Mouse (Mus musculus): ENCODE data around the gene Emc10. TPM values are rescaled to one million over a fixed set of nuclear protein-coding genes. Genes with fewer than 3 reads are reported as not detected.

The Emc10 gene
- 1.6 TPM for polyA plus RNA-seq (2014; fragmentation: Illumina TruSeq; extraction: RNeasy Lipid Tissue Mini Kit (QIAGEN cat#74804); ENCODE audit: low read depth, low replicate concordance)

GRCm38 (mm10) chr7:44495992-44496770 is at the start of gene Emc10, which contains the start of gene Fam71e1:
Gene Emc10, minus strand, starts transcription at chr7:44496529.
Gene Fam71e1, plus strand, starts transcription at chr7:44496581.

DNA sequence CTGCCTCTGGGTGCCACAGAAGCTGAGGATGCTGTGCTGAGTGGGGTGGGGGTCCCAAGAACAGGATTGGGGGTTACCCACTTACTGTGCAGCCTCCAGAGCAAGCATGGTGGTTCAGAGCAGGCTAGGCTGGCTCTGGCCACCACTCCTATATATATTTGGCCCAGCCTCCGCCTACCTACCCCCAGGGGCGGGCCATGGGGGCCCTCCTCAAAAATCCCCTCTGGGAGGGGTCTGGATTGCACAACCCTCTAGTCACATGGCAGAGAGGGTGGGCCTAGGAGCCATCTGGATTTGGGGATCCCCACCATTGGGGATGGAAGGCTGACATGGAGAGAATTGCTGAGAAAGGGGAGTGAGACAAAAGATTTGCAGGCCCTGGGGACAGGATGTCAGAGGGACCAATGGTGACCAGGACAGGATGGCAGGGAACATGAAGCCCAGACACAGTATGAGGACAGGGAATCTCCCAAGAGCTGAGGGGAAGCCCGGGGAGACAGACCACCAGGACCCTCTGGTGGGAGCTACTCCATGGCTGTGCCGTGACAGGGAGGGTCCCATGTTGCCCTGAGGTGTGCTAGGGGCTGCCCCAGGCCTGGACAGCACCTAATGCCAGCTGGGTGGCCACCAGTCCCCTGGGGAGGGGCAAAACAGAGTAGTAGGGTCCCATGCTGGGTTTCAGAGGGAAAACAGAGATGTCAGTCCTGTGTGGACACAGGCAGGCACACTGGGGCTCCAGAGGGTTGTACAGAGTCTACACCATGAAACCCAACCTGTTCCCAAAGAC is 35.8 kb upstream of the Emc10 start, which contains the start of gene Spib:
TSS of gene Spib (minus strand) at position 126 of the 787 bp plus-strand sequence.

DNA sequence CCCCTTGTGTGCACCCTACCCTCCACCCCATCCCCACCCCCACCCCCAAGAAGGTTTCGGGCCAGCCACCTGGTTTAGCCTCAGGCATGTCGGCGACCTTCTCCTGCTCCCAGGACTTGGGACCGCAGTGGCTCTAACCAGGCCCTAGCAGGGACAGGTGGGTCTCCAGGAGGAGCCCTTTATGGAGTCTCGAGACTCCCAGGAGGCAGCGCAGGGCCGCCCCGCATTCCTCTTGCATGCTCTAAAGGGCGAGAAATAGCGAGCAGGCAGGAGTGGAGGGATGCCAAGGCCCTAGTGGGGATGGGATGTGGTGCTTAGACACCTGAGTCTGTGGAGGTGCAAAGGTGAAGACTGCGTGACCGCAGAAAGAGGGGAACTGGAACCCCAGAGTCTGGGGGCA is 28.2 kb upstream of the Emc10 start, which contains the start of gene Mybpc2:
TSS of gene Mybpc2 (minus strand) at position 155 of the 400 bp plus-strand sequence.

DNA sequence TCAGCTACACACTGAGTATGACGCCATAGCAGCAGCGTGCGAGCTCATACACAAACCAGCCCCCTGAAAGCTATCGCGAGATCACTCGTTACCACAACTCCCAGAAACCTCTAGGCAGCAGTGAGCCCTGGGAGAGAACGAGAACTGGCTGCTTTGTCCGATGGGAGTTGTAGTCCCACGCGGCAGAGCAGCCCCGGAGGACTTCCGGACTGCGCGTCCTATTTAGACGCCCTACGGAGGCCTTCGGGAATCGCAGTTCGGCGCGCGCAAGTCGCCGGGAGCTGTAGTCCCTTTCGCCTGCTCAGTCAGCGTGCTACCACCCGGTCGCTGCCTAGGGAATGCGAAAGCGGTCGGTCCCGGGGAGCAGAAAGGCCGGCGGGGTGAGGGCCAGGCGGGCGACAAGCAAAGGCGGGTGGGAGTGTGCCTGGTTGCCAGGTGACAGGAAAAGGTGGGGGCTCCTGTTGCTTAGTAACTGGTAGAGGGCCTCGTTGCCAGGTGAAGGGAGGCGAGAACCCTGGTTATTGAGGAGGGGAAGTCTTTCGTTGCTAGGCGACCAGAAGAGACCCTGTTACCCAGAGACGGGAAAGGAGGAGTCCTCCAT is 28.4 kb downstream of the Emc10 start, which contains the start of gene Josd2:
TSS of gene Josd2 (plus strand) at position 170 of the 601 bp plus-strand sequence.

GRCm38 (mm10) chr7:44465111-44465510 is 31.2 kb downstream of the Emc10 start, which contains the start of gene Aspdh:
Gene Aspdh, plus strand, starts transcription at chr7:44465391.

Other genes starting within 250 kb of the Emc10 start
- not detected for gene 1700028J19Rik, start 249.8 kb downstream of the Emc10 start, polyA plus RNA-seq (2014; fragmentation: Illumina TruSeq; extraction: RNeasy Lipid Tissue Mini Kit (QIAGEN cat#74804); ENCODE audit: low read depth, low replicate concordance)
- gene 2410002F23Rik, start 249.8 kb downstream of the Emc10 start, polyA plus RNA-seq (2014; fragmentation: Illumina TruSeq; extraction: RNeasy Lipid Tissue Mini Kit (QIAGEN cat#74804); ENCODE audit: low read depth, low replicate concordance), result 57.7 TPM
- gene Acp4, start 239.2 kb downstream of the Emc10 start, polyA plus RNA-seq (2014; fragmentation: Illumina TruSeq; extraction: RNeasy Lipid Tissue Mini Kit (QIAGEN cat#74804); ENCODE audit: low read depth, low replicate concordance), result not detected
- gene Gm15517, start 235.1 kb downstream of the Emc10 start, polyA plus RNA-seq (2014; fragmentation: Illumina TruSeq; extraction: RNeasy Lipid Tissue Mini Kit (QIAGEN cat#74804); ENCODE audit: low read depth, low replicate concordance), result not detected
- gene Clec11a, start 189.6 kb downstream of the Emc10 start, polyA plus RNA-seq (2014; fragmentation: Illumina TruSeq; extraction: RNeasy Lipid Tissue Mini Kit (QIAGEN cat#74804); ENCODE audit: low read depth, low replicate concordance), result 3.7 TPM
- 0.12 TPM for gene Shank1, start 186.3 kb downstream of the Emc10 start, polyA plus RNA-seq (2014; fragmentation: Illumina TruSeq; extraction: RNeasy Lipid Tissue Mini Kit (QIAGEN cat#74804); ENCODE audit: low read depth, low replicate concordance)
- gene Syt3, start 112.4 kb downstream of the Emc10 start, polyA plus RNA-seq (2014; fragmentation: Illumina TruSeq; extraction: RNeasy Lipid Tissue Mini Kit (QIAGEN cat#74804); ENCODE audit: low read depth, low replicate concordance), result not detected
- not detected for gene 1700008O03Rik, start 110.7 kb downstream of the Emc10 start, polyA plus RNA-seq (2014; fragmentation: Illumina TruSeq; extraction: RNeasy Lipid Tissue Mini Kit (QIAGEN cat#74804); ENCODE audit: low read depth, low replicate concordance)
- gene Lrrc4b, start 67.5 kb downstream of the Emc10 start, polyA plus RNA-seq (2014; fragmentation: Illumina TruSeq; extraction: RNeasy Lipid Tissue Mini Kit (QIAGEN cat#74804); ENCODE audit: low read depth, low replicate concordance), result 0.35 TPM
- not detected for gene Aspdh, start 31.1 kb downstream of the Emc10 start, polyA plus RNA-seq (2014; fragmentation: Illumina TruSeq; extraction: RNeasy Lipid Tissue Mini Kit (QIAGEN cat#74804); ENCODE audit: low read depth, low replicate concordance)
- gene Josd2, start 28.5 kb downstream of the Emc10 start, polyA plus RNA-seq (2014; fragmentation: Illumina TruSeq; extraction: RNeasy Lipid Tissue Mini Kit (QIAGEN cat#74804); ENCODE audit: low read depth, low replicate concordance), result 1.7 TPM
- not detected for gene Fam71e1, start 52 bp upstream of the Emc10 start, polyA plus RNA-seq (2014; fragmentation: Illumina TruSeq; extraction: RNeasy Lipid Tissue Mini Kit (QIAGEN cat#74804); ENCODE audit: low read depth, low replicate concordance)
- 1.4 TPM for gene Mybpc2, start 28.1 kb upstream of the Emc10 start, polyA plus RNA-seq (2014; fragmentation: Illumina TruSeq; extraction: RNeasy Lipid Tissue Mini Kit (QIAGEN cat#74804); ENCODE audit: low read depth, low replicate concordance)
- not detected for gene Spib, start 35.5 kb upstream of the Emc10 start, polyA plus RNA-seq (2014; fragmentation: Illumina TruSeq; extraction: RNeasy Lipid Tissue Mini Kit (QIAGEN cat#74804); ENCODE audit: low read depth, low replicate concordance)
- not detected for gene Pold1, start 52.3 kb upstream of the Emc10 start, polyA plus RNA-seq (2014; fragmentation: Illumina TruSeq; extraction: RNeasy Lipid Tissue Mini Kit (QIAGEN cat#74804); ENCODE audit: low read depth, low replicate concordance)
- gene Nr1h2, start 57.4 kb upstream of the Emc10 start, polyA plus RNA-seq (2014; fragmentation: Illumina TruSeq; extraction: RNeasy Lipid Tissue Mini Kit (QIAGEN cat#74804); ENCODE audit: low read depth, low replicate concordance), result 3.0 TPM
- not detected for gene Napsa, start 75.9 kb upstream of the Emc10 start, polyA plus RNA-seq (2014; fragmentation: Illumina TruSeq; extraction: RNeasy Lipid Tissue Mini Kit (QIAGEN cat#74804); ENCODE audit: low read depth, low replicate concordance)
- gene Kcnc3, start 94.1 kb upstream of the Emc10 start, polyA plus RNA-seq (2014; fragmentation: Illumina TruSeq; extraction: RNeasy Lipid Tissue Mini Kit (QIAGEN cat#74804); ENCODE audit: low read depth, low replicate concordance), result 1.1 TPM
- gene Myh14, start 174.3 kb upstream of the Emc10 start, polyA plus RNA-seq (2014; fragmentation: Illumina TruSeq; extraction: RNeasy Lipid Tissue Mini Kit (QIAGEN cat#74804); ENCODE audit: low read depth, low replicate concordance), result not detected
- gene Izumo2, start 212.2 kb upstream of the Emc10 start, polyA plus RNA-seq (2014; fragmentation: Illumina TruSeq; extraction: RNeasy Lipid Tissue Mini Kit (QIAGEN cat#74804); ENCODE audit: low read depth, low replicate concordance), result not detected

All from adrenal gland, adult 10 weeks (tissue).